Mouse (Mus musculus) stomach, embryonic 14.5 days (tissue): ENCODE data around the gene Arhgef3. TPM values are rescaled to one million over a fixed set of nuclear protein-coding genes. Genes with fewer than 3 reads are reported as not detected.

Experiments
- ATAC-seq: fragments of 200-750 bp; cut with Nextera tagmentation; 2 replicates; pipeline ENCODE4 v1.8.0; 2017; ENCODE audit warnings: low read depth, moderate TSS enrichment; ENCODE audit not compliant: insufficient number of reproducible peaks, insufficient read depth, low FRiP score
- H3K27ac ChIP-seq: fragments of 300-500 bp; sonication (generic); 2 replicates; pipeline ENCODE4 v1.5.1; 2014; ENCODE audit warnings: mild to moderate bottlenecking, low read length, moderate library complexity, mixed read lengths
- H3K27me3 ChIP-seq: fragments of 300-500 bp; sonication (generic); 2 replicates; pipeline ENCODE4 v1.6.1; 2014; ENCODE audit warnings: low read length, control low read depth, mixed read lengths; ENCODE audit not compliant: control insufficient read depth, insufficient read depth
- H3K36me3 ChIP-seq: fragments of 300-500 bp; sonication (generic); 2 replicates; pipeline ENCODE4 v1.6.1; 2014; ENCODE audit warnings: mild to moderate bottlenecking, control low read depth, low read length, moderate library complexity, mixed read lengths; ENCODE audit not compliant: control insufficient read depth, insufficient read depth
- H3K4me1 ChIP-seq: fragments of 300-500 bp; sonication (generic); 2 replicates; pipeline ENCODE4 v1.6.1; 2014; ENCODE audit warnings: low read length, control low read depth, mixed read lengths; ENCODE audit not compliant: control insufficient read depth, insufficient read depth
- H3K4me2 ChIP-seq: fragments of 300-500 bp; sonication (generic); replicated peaks from 2 replicates; pipeline ENCODE4 v1.6.1; 2014; ENCODE audit warnings: low read depth, low read length, control low read depth
- H3K4me3 ChIP-seq: fragments of 300-500 bp; sonication (generic); 2 replicates; pipeline ENCODE4 v1.5.1; 2014; ENCODE audit warnings: low read depth, low read length, control low read depth
- H3K9ac ChIP-seq: fragments of 300-500 bp; sonication (generic); replicated peaks from 2 replicates; pipeline ENCODE4 v1.6.1; 2014; ENCODE audit warnings: low read depth, mild to moderate bottlenecking, control low read depth, low read length, moderate library complexity, mixed read lengths
- H3K9me3 ChIP-seq: fragments of 300-500 bp; sonication (generic); 2 replicates; pipeline ENCODE4 v1.6.1; 2016; ENCODE audit warnings: low read depth, low read length, control low read depth; ENCODE audit not compliant: control insufficient read depth
- WGBS: fragments of 180-500 bp; shearing (Covaris S2); extraction: QIAGEN DNeasy Blood & Tissue Kit; methylation state at CpG from one replicate; pipeline ENCODE4 v1.1.7; 2014; 5-methylcytosine and 5-hydroxymethylcytosine counted together
- polyA plus RNA-seq: library from polyadenylated mRNA; unstranded; fragments of >200 nt; fragmentation: Nextera tagmentation; extraction: Ambion mirVana; gene quantifications from 2 replicates; pipeline ENCODE4 v1.2.1, GENCODE M21; 2014

Arhgef3 gene
- polyA plus RNA-seq, 1 experiment from 2014 or later = 16.4 TPM

DNA sequence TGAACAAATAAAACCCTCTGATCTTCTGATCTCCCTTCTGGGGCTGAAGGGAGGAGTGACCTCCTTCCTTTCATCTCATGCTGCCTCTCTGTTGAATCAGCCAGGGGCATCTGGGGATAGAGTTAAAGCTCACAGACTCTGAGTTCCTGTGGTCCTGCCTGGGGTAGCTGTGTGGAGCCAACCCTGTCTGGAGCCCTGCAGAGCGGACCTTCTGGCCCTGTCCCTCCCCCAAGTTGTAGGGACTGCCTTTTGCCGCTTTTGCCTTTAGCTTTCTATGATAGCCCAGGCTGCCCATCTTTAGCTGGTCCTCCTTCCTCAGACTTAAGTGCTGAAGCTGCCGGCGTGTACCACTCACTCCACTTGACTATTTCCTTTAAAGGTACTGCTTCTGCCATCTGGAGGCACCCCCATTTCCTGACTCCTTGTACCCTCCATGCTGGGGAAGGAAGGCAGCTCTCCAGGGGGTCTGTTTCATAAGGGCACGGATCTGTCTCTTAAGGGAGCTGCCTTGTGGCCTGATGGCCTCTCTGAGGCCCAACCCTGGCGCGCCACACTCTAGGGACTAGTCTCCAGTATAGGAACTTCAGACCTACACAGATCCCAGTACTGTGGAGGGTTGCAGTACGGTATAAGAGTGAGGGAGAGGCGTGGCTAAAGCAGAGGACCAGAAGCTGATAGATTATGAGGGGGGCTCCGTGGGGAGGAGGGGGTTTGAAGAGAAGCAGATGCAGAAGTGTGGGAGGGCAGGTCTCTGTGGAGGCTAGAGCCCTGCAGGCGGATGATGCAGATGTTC, 68.1 kb downstream of the Arhgef3 start:
- Histone ChIP-seq H3K4me3 (no peak overlapping the region), H3K4me2 (no peak overlapping the region), H3K4me1 (peaks cover 7% of the 10 kb centered on the region), H3K9me3 (no peaks in the 10 kb centered on the region), H3K27me3 (no peaks in the 10 kb centered on the region), H3K9ac (no peak overlapping the region), H3K36me3 (no peaks in the 10 kb centered on the region), H3K27ac (no peak overlapping the region)
- WGBS = 55% methylated on average over 11 of the region's 11 CpGs
- peak; percentile 43; the same call in 1 of the 2 replicates for ATAC-seq

DNA sequence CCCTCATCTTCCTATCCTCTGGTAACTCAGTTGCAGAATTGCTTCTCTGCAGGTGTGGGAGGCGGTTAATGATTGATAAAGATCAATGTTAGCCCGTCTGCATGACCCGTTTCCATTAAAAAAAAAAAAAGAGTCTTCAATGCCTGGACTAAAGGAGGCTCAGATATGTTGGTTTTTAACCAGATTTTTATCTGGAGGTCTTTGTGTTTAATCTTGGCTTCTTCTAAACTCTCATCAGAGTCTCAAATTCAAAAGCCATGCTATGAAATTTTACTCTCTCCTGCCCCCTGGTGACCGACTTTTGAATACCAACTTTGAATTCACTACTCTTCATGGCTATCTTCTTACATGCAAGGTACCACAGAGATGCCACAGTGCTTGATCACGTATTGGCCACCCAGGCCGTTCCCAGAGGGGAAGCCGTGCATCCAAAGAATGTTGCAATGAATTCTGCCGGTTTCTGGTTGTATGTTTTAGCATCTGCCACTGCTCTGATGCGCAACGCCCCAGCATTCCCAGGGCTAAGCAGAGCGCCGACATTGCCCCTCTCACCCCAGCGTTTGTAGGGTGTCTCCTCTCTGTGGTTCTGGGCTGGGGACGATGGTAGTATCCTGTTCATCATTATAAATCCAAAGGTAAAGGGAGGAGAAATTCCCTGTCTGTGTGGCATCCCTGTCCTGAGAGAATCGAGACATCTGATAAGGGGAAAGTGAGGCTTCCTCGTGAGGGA, 69.0 kb downstream of the Arhgef3 start:
- no peaks in the 10 kb centered on the region for H3K27me3 ChIP-seq
- no peak overlapping the region for H3K9ac ChIP-seq
- ATAC-seq = no peak
- no peak overlapping the region for H3K4me2 ChIP-seq
- peaks cover 7% of the 10 kb centered on the region for H3K4me1 ChIP-seq
- H3K4me3 ChIP-seq = no peak overlapping the region
- H3K9me3 ChIP-seq = no peaks in the 10 kb centered on the region
- H3K27ac ChIP-seq = no peak overlapping the region
- no peaks in the 10 kb centered on the region for H3K36me3 ChIP-seq
- 53% methylated on average over 16 of the region's 16 CpGs for WGBS

DNA sequence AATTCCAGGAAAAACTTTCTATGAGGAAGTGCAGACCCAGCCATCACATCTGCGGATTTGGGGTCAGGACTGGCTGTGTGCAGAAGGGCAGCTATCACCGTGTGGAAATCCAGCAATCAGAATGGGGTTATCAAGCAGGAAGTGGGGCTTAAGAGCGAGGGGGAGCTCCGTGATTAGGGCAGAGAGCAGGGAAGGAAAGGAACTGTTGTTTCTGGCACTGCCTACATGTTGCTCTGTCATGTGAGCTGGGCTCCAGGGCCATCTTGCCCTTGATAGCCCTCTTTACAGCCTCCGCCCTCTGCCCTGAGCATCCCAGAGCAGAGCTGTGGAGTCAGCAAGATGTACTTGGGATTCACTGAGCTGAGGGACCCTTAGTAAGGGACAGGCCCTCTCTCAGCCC, 71.2 kb downstream of the Arhgef3 start:
- H3K9ac ChIP-seq = no peak overlapping the region
- H3K36me3 ChIP-seq = no peaks in the 10 kb centered on the region
- no peaks in the 10 kb centered on the region for H3K9me3 ChIP-seq
- H3K4me3 ChIP-seq = no peak overlapping the region
- no peak for ATAC-seq
- no peaks in the 10 kb centered on the region for H3K27me3 ChIP-seq
- 55% methylated on average over 5 of the region's 5 CpGs for WGBS
- no peak overlapping the region for H3K27ac ChIP-seq
- no peak overlapping the region for H3K4me2 ChIP-seq
- H3K4me1 ChIP-seq = peaks cover 7% of the 10 kb centered on the region

DNA sequence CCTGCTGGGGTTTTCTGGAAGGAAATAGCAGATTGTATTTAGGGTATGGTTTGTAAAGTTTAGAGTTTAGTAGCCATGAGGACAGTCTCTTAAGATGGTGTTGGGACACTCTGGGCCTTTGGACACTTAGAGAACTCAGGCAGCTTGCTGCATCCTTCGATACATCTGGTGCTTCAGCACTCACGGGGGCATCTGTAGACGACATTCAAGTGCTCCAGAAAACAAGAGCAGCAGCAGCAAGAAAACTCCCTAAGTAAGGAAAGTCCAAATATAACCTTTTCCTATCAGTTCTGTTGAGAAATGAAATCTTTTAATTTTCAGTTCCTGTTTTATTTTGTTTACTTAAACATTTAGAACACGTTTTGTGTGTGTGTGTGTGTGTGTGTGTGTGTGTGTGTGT, 71.9 kb downstream of the Arhgef3 start:
- H3K27me3 ChIP-seq = no peaks in the 10 kb centered on the region
- H3K4me1 ChIP-seq = peaks cover 7% of the 10 kb centered on the region
- no peaks in the 10 kb centered on the region for H3K36me3 ChIP-seq
- no peak overlapping the region for H3K4me2 ChIP-seq
- no peaks in the 10 kb centered on the region for H3K9me3 ChIP-seq
- ATAC-seq = no peak
- WGBS = 60% methylated on average over 4 of the region's 4 CpGs
- no peak overlapping the region for H3K9ac ChIP-seq
- no peak overlapping the region for H3K4me3 ChIP-seq
- H3K27ac ChIP-seq = no peak overlapping the region

DNA sequence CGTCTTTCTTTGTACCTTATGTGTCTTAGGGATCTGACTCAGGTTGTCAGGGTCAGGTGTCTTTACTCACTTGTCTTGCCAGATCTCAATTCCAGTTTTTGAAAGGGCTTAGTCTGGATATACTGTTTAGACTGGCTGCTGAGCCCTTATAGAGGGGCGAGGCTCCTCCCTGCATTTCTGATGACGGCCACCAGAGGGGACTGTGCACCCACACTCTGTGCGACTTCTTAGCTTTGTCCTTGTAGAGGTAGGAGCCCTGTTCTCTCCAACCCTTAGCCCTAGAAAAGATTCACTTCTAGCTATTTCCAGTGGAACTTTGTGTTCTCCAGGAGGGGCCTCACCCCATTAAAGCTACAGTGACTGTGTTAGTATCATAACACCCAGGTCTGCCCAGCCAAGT, 72.3 kb downstream of the Arhgef3 start:
- no peak overlapping the region for H3K4me3 ChIP-seq
- no peaks in the 10 kb centered on the region for H3K9me3 ChIP-seq
- H3K4me1 ChIP-seq = peaks cover 7% of the 10 kb centered on the region
- no peak overlapping the region for H3K9ac ChIP-seq
- peak; percentile 64; the same call in 1 of the 2 replicates for ATAC-seq
- H3K4me2 ChIP-seq = no peak overlapping the region
- H3K36me3 ChIP-seq = no peaks in the 10 kb centered on the region
- no peak overlapping the region for H3K27ac ChIP-seq
- H3K27me3 ChIP-seq = no peaks in the 10 kb centered on the region
- WGBS = 4% methylated on average over 4 of the region's 4 CpGs

DNA sequence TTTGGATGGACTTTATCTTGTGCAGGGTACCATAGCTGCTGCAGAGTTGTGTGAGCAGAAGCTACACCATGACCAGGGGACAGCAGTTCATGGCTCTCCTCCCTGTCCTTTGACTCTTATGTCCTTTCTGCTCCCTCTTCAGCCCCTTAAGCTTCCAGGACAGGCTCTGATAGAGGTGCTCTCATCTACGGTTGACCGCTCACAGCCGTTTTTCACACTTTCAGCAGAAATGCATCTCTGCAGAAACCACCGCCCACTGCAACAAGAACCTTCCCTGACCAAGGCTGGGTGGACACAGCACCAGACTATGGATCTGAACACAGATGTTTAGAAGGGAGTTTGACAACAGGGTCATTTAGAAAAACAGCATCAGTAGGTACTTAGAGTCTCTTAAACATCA, 73.2 kb downstream of the Arhgef3 start:
- no peak for ATAC-seq
- no peaks in the 10 kb centered on the region for H3K27me3 ChIP-seq
- peaks cover 6% of the 10 kb centered on the region for H3K4me1 ChIP-seq
- H3K4me2 ChIP-seq = no peak overlapping the region
- no peak overlapping the region for H3K4me3 ChIP-seq
- no peaks in the 10 kb centered on the region for H3K9me3 ChIP-seq
- H3K27ac ChIP-seq = no peak overlapping the region
- H3K36me3 ChIP-seq = no peaks in the 10 kb centered on the region
- H3K9ac ChIP-seq = no peak overlapping the region
- WGBS = 84% methylated on average over 4 of the region's 4 CpGs

GRCm38 (mm10) chr14:27192450-27192849, 77.8 kb downstream of the Arhgef3 start:
- no peak overlapping the region for H3K9ac ChIP-seq
- H3K9me3 ChIP-seq = no peaks in the 10 kb centered on the region
- 0 out of 2 replicates have a peak, but pooled peaks have one; percentile 33 for ATAC-seq
- no peak overlapping the region for H3K4me2 ChIP-seq
- no peak overlapping the region for H3K27ac ChIP-seq
- H3K4me1 ChIP-seq = no peaks in the 10 kb centered on the region
- no peaks in the 10 kb centered on the region for H3K36me3 ChIP-seq
- WGBS = 26% methylated on average over 3 of the region's 3 CpGs
- H3K4me3 ChIP-seq = no peak overlapping the region
- no peaks in the 10 kb centered on the region for H3K27me3 ChIP-seq

DNA sequence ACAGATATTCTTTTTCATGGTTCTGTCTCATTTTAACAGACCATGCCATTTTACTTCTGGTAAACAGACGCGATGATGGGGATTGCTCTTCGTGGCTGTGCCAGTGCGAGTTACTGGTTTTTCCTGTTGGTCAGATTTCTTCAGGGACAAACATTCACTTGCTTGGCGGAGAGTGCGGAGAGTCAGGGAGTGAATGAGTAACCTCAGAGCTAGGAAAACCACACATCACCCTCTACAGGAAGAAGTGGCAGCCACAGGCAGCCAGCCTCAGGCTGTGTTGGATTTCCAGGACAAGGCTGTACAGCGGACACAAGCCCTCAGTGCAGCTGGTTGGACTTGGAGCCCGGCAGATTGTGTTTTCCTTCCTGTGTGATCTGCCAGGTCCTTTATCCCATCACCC, 82.3 kb downstream of the Arhgef3 start:
- WGBS = 56% methylated on average over 8 of the region's 8 CpGs
- no peak overlapping the region for H3K27ac ChIP-seq
- no peaks in the 10 kb centered on the region for H3K4me1 ChIP-seq
- no peaks in the 10 kb centered on the region for H3K27me3 ChIP-seq
- H3K4me3 ChIP-seq = no peak overlapping the region
- peak; percentile 33; the same call in 1 of the 2 replicates for ATAC-seq
- no peak overlapping the region for H3K9ac ChIP-seq
- H3K4me2 ChIP-seq = no peak overlapping the region
- no peaks in the 10 kb centered on the region for H3K36me3 ChIP-seq
- no peaks in the 10 kb centered on the region for H3K9me3 ChIP-seq
